Mouse (Mus musculus): Measurements from ENCODE around the gene Fbxl16. TPM values are rescaled to one million over a fixed set of nuclear protein-coding genes. Genes with fewer than 3 reads are reported as not detected.

Fbxl16 gene
- polyA plus RNA-seq, 1 experiment from 2014 or later = 50.8 TPM

Small RNAs within 50 kb of the gene (microRNA-seq; reads per million reads assigned to microRNA genes)
- gene Mir3082 = not detected
- gene Mir6966 = not detected

Other genes starting within 250 kb of the Fbxl16 start
- gene Sox8, start 238.4 kb upstream of the Fbxl16 start, polyA plus RNA-seq (2015; fragmentation: Nextera tagmentation; extraction: Ambion mirVana) = 10.7 and 15.2 TPM in 2 replicates
- 23.2 and 24.9 TPM in 2 replicates for gene Lmf1, start 230.0 kb upstream of the Fbxl16 start, polyA plus RNA-seq (2015; fragmentation: Nextera tagmentation; extraction: Ambion mirVana)
- 3.5 and 4.0 TPM in 2 replicates for gene Gng13, start 91.9 kb upstream of the Fbxl16 start, polyA plus RNA-seq (2015; fragmentation: Nextera tagmentation; extraction: Ambion mirVana)
- 5.7 and 6.3 TPM in 2 replicates for gene Chtf18, start 81.7 kb upstream of the Fbxl16 start, polyA plus RNA-seq (2015; fragmentation: Nextera tagmentation; extraction: Ambion mirVana)
- 27.7 and 30.5 TPM in 2 replicates for gene Rpusd1, start 81.4 kb upstream of the Fbxl16 start, polyA plus RNA-seq (2015; fragmentation: Nextera tagmentation; extraction: Ambion mirVana)
- gene Mslnl, start 73.0 kb upstream of the Fbxl16 start, polyA plus RNA-seq (2015; fragmentation: Nextera tagmentation; extraction: Ambion mirVana) = not detected in 2 replicates
- gene Msln, start 54.7 kb upstream of the Fbxl16 start, polyA plus RNA-seq (2015; fragmentation: Nextera tagmentation; extraction: Ambion mirVana) = 0.32 and 0.43 TPM in 2 replicates
- gene Narfl, start 35.3 kb upstream of the Fbxl16 start, polyA plus RNA-seq (2015; fragmentation: Nextera tagmentation; extraction: Ambion mirVana) = 30.3 and 32.6 TPM in 2 replicates
- 160 TPM in 2 replicates for gene Haghl, start 23.4 kb upstream of the Fbxl16 start, polyA plus RNA-seq (2015; fragmentation: Nextera tagmentation; extraction: Ambion mirVana)
- gene Ccdc78, start 22.5 kb upstream of the Fbxl16 start, polyA plus RNA-seq (2015; fragmentation: Nextera tagmentation; extraction: Ambion mirVana) = 0.24 and 0.44 TPM in 2 replicates
- gene Fam173a, start 16.2 kb upstream of the Fbxl16 start, polyA plus RNA-seq (2015; fragmentation: Nextera tagmentation; extraction: Ambion mirVana) = 92.6 and 93.7 TPM in 2 replicates
- 1.3 TPM in 1 of 2 replicates, not detected in the other for gene AC134908.4, start 13.4 kb upstream of the Fbxl16 start, polyA plus RNA-seq (2015; fragmentation: Nextera tagmentation; extraction: Ambion mirVana)
- gene Metrn, start 11.9 kb upstream of the Fbxl16 start, polyA plus RNA-seq (2015; fragmentation: Nextera tagmentation; extraction: Ambion mirVana) = 32.6 and 36.3 TPM in 2 replicates
- 35.2 and 36.7 TPM in 2 replicates for gene Wdr24, start 14.5 kb downstream of the Fbxl16 start, polyA plus RNA-seq (2015; fragmentation: Nextera tagmentation; extraction: Ambion mirVana)
- gene Jmjd8, start 19.8 kb downstream of the Fbxl16 start, polyA plus RNA-seq (2015; fragmentation: Nextera tagmentation; extraction: Ambion mirVana) = 61.9 and 63.0 TPM in 2 replicates
- 373 and 381 TPM in 2 replicates for gene Stub1, start 24.3 kb downstream of the Fbxl16 start, polyA plus RNA-seq (2015; fragmentation: Nextera tagmentation; extraction: Ambion mirVana)
- gene Rhbdl1, start 28.2 kb downstream of the Fbxl16 start, polyA plus RNA-seq (2015; fragmentation: Nextera tagmentation; extraction: Ambion mirVana) = 54.8 and 57.8 TPM in 2 replicates
- gene Gm20683, start 32.7 kb downstream of the Fbxl16 start, polyA plus RNA-seq (2015; fragmentation: Nextera tagmentation; extraction: Ambion mirVana) = 14.2 and 14.7 TPM in 2 replicates
- 17.2 and 18.3 TPM in 2 replicates for gene Rhot2, start 35.8 kb downstream of the Fbxl16 start, polyA plus RNA-seq (2015; fragmentation: Nextera tagmentation; extraction: Ambion mirVana)
- 19.7 and 23.3 TPM in 2 replicates for gene Wdr90, start 52.4 kb downstream of the Fbxl16 start, polyA plus RNA-seq (2015; fragmentation: Nextera tagmentation; extraction: Ambion mirVana)
- 18.5 and 19.8 TPM in 2 replicates for gene Mcrip2, start 59.7 kb downstream of the Fbxl16 start, polyA plus RNA-seq (2015; fragmentation: Nextera tagmentation; extraction: Ambion mirVana)
- 70.5 and 71.1 TPM in 2 replicates for gene Mettl26, start 66.0 kb downstream of the Fbxl16 start, polyA plus RNA-seq (2015; fragmentation: Nextera tagmentation; extraction: Ambion mirVana)
- 0.47 and 0.54 TPM in 2 replicates for gene Wfikkn1, start 71.8 kb downstream of the Fbxl16 start, polyA plus RNA-seq (2015; fragmentation: Nextera tagmentation; extraction: Ambion mirVana)
- gene Rab40c, start 110.6 kb downstream of the Fbxl16 start, polyA plus RNA-seq (2015; fragmentation: Nextera tagmentation; extraction: Ambion mirVana) = 56.7 and 57.5 TPM in 2 replicates
- gene Pigq, start 135.9 kb downstream of the Fbxl16 start, polyA plus RNA-seq (2015; fragmentation: Nextera tagmentation; extraction: Ambion mirVana) = 71.9 and 75.8 TPM in 2 replicates
- 0.73 and 0.80 TPM in 2 replicates for gene Nhlrc4, start 135.9 kb downstream of the Fbxl16 start, polyA plus RNA-seq (2015; fragmentation: Nextera tagmentation; extraction: Ambion mirVana)
- 3.1 and 6.1 TPM in 2 replicates for gene A930017K11Rik, start 143.5 kb downstream of the Fbxl16 start, polyA plus RNA-seq (2015; fragmentation: Nextera tagmentation; extraction: Ambion mirVana)
- 22.2 and 23.8 TPM in 2 replicates for gene Capn15, start 176.7 kb downstream of the Fbxl16 start, polyA plus RNA-seq (2015; fragmentation: Nextera tagmentation; extraction: Ambion mirVana)